Mouse (Mus musculus): Measurements from ENCODE around the gene Phf21a. TPM values are rescaled to one million over a fixed set of nuclear protein-coding genes. Genes with fewer than 3 reads are reported as not detected.

Phf21a gene
- polyA plus RNA-seq, 1 experiment from 2014 or later = 25.5 TPM

DNA sequence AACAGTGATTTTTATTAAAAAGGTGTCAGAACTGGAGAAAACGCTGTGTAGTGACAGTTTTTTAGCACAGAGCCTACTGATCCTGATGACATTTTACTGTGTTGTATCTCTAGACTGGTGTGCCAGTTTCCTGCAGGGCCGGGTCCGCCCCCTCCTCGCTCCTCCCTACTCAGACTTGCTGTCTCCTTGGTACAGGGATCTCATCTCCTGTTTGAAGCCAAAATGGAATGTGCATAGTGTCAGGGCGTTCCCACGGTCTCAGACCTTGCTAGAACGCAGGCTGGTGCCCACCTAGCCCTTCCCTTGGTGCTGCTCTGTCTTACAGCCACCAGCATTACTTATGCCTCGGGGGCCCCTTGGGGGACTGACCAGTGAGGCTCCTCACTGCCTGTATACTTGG lies 268.9 kb downstream of the Phf21a start:
- ATAC-seq (replicated peaks; ENCODE audit: insufficient number of reproducible peaks, low FRiP score, low TSS enrichment) = no peak
- H3K9me3 ChIP-seq (replicated peaks; ENCODE audit: control insufficient read depth, low read length) = no peaks in the 10 kb centered on the region
- no peak overlapping the region for H3K9ac ChIP-seq (ENCODE audit: low read depth, low read length)
- peaks cover 21% of the 10 kb centered on the region for H3K36me3 ChIP-seq (ENCODE audit: control insufficient read depth, insufficient read depth, low read length)
- H3K27me3 ChIP-seq (ENCODE audit: control insufficient read depth, insufficient read depth, low read length) = 0 out of 2 replicates have a peak, but pooled peaks cover 3% of the 10 kb centered on the region
- H3K27ac ChIP-seq (ENCODE audit: low read depth, low read length) = no peak overlapping the region
- H3K4me3 ChIP-seq (ENCODE audit: low read depth, low read length) = no peak overlapping the region
- H3K4me2 ChIP-seq = no peak overlapping the region
- H3K4me1 ChIP-seq (ENCODE audit: control insufficient read depth, insufficient read depth, low read length) = no peaks in the 10 kb centered on the region
- WGBS (ENCODE audit: insufficient replicate concordance) = 73% methylated on average over 8 of the region's 8 CpGs

DNA sequence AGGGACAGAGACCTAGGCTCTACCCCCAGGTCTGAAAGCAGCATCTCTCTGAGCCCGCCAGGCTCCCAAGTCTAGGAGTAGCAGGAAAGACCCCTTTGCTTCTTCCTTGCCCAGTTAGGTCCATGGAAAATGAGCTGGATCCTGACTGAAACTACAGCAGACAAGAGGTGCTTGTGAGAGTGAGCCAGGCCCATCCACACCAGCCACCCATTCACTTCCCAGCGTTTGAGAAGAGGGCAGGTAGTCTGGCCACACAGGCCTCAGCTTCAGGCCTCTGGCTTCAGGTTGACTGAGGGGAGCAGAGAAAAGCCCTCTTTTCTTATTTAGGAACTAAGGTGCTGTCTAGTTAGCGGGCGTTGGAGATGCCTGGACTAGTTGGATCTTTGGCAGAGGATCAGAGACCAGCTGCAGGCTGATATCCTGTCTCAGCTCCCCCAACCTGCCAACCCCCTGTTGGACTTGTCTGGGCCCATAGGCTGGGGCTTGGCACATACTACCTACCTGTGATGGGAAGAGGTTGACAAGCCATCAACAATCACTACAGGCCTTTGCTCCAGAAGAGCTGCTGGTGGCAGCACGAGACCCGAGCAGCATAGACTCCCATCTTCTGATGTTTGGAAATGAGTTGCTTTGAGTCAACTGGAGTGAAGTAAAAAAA lies 269.8 kb downstream of the Phf21a start:
- H3K36me3 ChIP-seq (ENCODE audit: control insufficient read depth, insufficient read depth, low read length) = peaks cover 16% of the 10 kb centered on the region
- no peak overlapping the region for H3K4me2 ChIP-seq
- no peak overlapping the region for H3K27ac ChIP-seq (ENCODE audit: low read depth, low read length)
- no peak overlapping the region for H3K4me3 ChIP-seq (ENCODE audit: low read depth, low read length)
- 83% methylated on average over 6 of the region's 6 CpGs for WGBS (ENCODE audit: insufficient replicate concordance)
- H3K9me3 ChIP-seq (replicated peaks; ENCODE audit: control insufficient read depth, low read length) = no peaks in the 10 kb centered on the region
- H3K4me1 ChIP-seq (ENCODE audit: control insufficient read depth, insufficient read depth, low read length) = peaks cover 3% of the 10 kb centered on the region; the same call in 1 of the 2 replicates
- no peak overlapping the region for H3K9ac ChIP-seq (ENCODE audit: low read depth, low read length)
- H3K27me3 ChIP-seq (ENCODE audit: control insufficient read depth, insufficient read depth, low read length) = 0 out of 2 replicates have a peak, but pooled peaks cover 3% of the 10 kb centered on the region
- no peak for ATAC-seq (replicated peaks; ENCODE audit: insufficient number of reproducible peaks, low FRiP score, low TSS enrichment)

DNA sequence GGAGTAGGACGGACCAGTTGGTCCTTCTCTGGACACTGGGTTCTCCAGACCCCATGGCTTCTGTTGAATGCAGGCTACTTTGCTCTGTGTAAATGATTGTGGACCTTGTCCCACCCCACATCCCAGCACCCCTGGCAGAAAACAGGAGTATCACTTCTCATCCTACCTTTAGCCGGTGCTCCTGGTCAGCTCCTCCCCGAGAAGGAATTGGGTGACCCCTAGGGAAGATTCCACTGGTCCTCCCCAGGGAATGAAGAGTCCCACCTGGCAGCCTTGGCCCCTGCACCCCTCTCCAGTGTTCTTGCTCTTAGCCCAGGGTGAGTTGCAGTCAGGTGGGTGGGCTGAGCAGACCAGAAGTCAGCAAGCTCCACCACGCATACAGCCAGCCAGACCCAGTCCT lies 271.2 kb downstream of the Phf21a start:
- WGBS (ENCODE audit: insufficient replicate concordance) = 92% methylated on average over 4 of the region's 4 CpGs
- peaks cover 9% of the 10 kb centered on the region for H3K36me3 ChIP-seq (ENCODE audit: control insufficient read depth, insufficient read depth, low read length)
- no peak overlapping the region for H3K27ac ChIP-seq (ENCODE audit: low read depth, low read length)
- H3K4me1 ChIP-seq (ENCODE audit: control insufficient read depth, insufficient read depth, low read length) = peaks cover 3% of the 10 kb centered on the region; the same call in 1 of the 2 replicates
- ATAC-seq (replicated peaks; ENCODE audit: insufficient number of reproducible peaks, low FRiP score, low TSS enrichment) = no peak
- no peak overlapping the region for H3K9ac ChIP-seq (ENCODE audit: low read depth, low read length)
- H3K4me2 ChIP-seq = no peak overlapping the region
- H3K4me3 ChIP-seq (ENCODE audit: low read depth, low read length) = no peak overlapping the region
- peaks cover 12% of the 10 kb centered on the region for H3K27me3 ChIP-seq (ENCODE audit: control insufficient read depth, insufficient read depth, low read length)
- no peaks in the 10 kb centered on the region for H3K9me3 ChIP-seq (replicated peaks; ENCODE audit: control insufficient read depth, low read length)

DNA sequence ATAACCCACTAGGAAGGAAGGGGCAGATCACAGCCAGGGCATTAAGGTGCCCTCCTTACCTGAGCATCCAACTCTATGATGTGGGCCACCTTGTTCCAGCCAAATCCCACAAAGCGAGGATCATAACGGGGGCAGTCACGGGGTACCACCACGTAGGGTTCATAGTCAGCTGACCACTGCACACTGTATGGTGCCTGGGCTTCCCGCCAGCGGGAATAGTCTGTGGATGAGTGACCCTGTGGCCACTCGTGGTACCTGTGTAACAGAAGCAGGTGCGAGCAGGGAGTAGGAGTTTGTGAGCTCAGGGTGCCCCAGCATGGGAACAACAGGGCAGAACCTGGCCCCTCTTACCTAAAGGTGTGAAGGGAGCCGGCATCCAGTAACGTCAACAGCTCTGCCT lies 272.7 kb downstream of the Phf21a start:
- H3K4me3 ChIP-seq (ENCODE audit: low read depth, low read length) = no peak overlapping the region
- 84% methylated on average over 10 of the region's 10 CpGs for WGBS (ENCODE audit: insufficient replicate concordance)
- peaks cover 7% of the 10 kb centered on the region for H3K4me1 ChIP-seq (ENCODE audit: control insufficient read depth, insufficient read depth, low read length)
- ATAC-seq (replicated peaks; ENCODE audit: insufficient number of reproducible peaks, low FRiP score, low TSS enrichment) = no peak
- no peaks in the 10 kb centered on the region for H3K9me3 ChIP-seq (replicated peaks; ENCODE audit: control insufficient read depth, low read length)
- no peak overlapping the region for H3K4me2 ChIP-seq
- peaks cover 27% of the 10 kb centered on the region for H3K27me3 ChIP-seq (ENCODE audit: control insufficient read depth, insufficient read depth, low read length)
- H3K36me3 ChIP-seq (ENCODE audit: control insufficient read depth, insufficient read depth, low read length) = 0 out of 2 replicates have a peak, but pooled peaks cover 3% of the 10 kb centered on the region
- H3K27ac ChIP-seq (ENCODE audit: low read depth, low read length) = no peak overlapping the region
- no peak overlapping the region for H3K9ac ChIP-seq (ENCODE audit: low read depth, low read length)

DNA sequence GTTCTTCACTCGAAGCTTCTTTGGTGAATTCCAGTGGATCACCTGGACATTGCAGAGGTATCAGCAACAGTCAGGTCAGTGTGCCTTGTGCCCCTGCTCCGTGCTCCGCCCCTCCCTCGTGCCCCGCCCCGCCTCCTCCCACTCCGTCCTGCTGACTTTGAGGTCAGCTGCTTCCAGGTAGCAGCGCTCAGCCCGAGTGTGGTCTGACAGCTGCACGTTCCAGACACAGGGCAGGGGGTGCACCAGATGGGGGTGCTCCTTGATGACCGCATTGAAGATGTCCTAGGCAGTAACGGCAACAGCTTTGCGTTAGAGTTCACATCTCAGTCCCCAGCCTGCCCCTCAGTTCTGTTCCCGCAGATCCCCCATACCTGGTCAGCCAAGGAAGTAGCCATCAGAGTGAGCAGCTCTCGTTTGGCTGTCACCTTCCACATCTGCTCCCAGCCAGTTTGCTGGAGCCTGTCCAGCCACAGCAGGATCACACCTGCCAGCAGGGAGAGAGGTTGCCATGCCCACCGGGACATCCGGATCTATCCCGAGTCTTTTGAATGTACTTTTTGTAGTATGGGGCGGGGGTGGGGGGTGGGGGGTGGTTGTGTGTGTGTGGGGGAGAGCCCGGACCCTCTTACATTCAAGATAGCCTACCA lies 274.6 kb downstream of the Phf21a start:
- peaks cover 46% of the 10 kb centered on the region for H3K27me3 ChIP-seq (ENCODE audit: control insufficient read depth, insufficient read depth, low read length)

DNA sequence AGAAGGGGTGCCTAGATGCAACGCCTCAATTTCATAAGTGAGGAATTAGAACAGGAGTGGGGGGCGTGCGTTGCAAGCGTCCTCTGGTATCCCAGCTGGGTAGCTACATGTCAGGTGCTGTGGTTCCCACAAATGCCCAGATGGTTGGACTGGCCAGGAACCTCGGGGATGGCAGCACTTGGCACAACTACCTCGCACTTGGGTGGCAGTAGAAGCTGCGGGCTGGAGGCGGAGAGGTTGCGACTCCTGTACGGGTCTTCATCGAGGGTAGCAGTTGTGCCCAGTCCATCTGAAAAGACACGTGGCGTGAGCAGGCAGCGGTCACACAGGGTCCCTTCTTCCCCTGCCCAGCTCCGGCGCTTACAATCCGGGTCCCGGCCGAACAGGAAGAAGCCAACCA lies 277.5 kb downstream of the Phf21a start:
- H3K27ac ChIP-seq (ENCODE audit: low read depth, low read length) = no peak overlapping the region
- no peak for ATAC-seq (replicated peaks; ENCODE audit: insufficient number of reproducible peaks, low FRiP score, low TSS enrichment)
- no peaks in the 10 kb centered on the region for H3K9me3 ChIP-seq (replicated peaks; ENCODE audit: control insufficient read depth, low read length)
- H3K9ac ChIP-seq (ENCODE audit: low read depth, low read length) = peak overlapping the region; percentile 52; the same call in 1 of the 2 replicates
- H3K36me3 ChIP-seq (ENCODE audit: control insufficient read depth, insufficient read depth, low read length) = no peaks in the 10 kb centered on the region
- peak overlapping the region; percentile 46 for H3K4me3 ChIP-seq (ENCODE audit: low read depth, low read length)
- H3K4me1 ChIP-seq (ENCODE audit: control insufficient read depth, insufficient read depth, low read length) = peaks cover 20% of the 10 kb centered on the region
- 13% methylated on average over 19 of the region's 19 CpGs for WGBS (ENCODE audit: insufficient replicate concordance)
- peaks cover 55% of the 10 kb centered on the region for H3K27me3 ChIP-seq (ENCODE audit: control insufficient read depth, insufficient read depth, low read length)
- H3K4me2 ChIP-seq = peak overlapping the region; percentile 85

More for the DNA sequence above, 274.6 kb downstream of the Phf21a start:
- H3K4me1 ChIP-seq (ENCODE audit: control insufficient read depth, insufficient read depth, low read length) = peaks cover 18% of the 10 kb centered on the region
- no peak overlapping the region for H3K4me2 ChIP-seq
- H3K27ac ChIP-seq (ENCODE audit: low read depth, low read length) = no peak overlapping the region
- no peak overlapping the region for H3K9ac ChIP-seq (ENCODE audit: low read depth, low read length)
- no peaks in the 10 kb centered on the region for H3K36me3 ChIP-seq (ENCODE audit: control insufficient read depth, insufficient read depth, low read length)
- 27% methylated on average over 20 of the region's 20 CpGs for WGBS (ENCODE audit: insufficient replicate concordance)
- no peaks in the 10 kb centered on the region for H3K9me3 ChIP-seq (replicated peaks; ENCODE audit: control insufficient read depth, low read length)
- no peak overlapping the region for H3K4me3 ChIP-seq (ENCODE audit: low read depth, low read length)
- no peak for ATAC-seq (replicated peaks; ENCODE audit: insufficient number of reproducible peaks, low FRiP score, low TSS enrichment)

DNA sequence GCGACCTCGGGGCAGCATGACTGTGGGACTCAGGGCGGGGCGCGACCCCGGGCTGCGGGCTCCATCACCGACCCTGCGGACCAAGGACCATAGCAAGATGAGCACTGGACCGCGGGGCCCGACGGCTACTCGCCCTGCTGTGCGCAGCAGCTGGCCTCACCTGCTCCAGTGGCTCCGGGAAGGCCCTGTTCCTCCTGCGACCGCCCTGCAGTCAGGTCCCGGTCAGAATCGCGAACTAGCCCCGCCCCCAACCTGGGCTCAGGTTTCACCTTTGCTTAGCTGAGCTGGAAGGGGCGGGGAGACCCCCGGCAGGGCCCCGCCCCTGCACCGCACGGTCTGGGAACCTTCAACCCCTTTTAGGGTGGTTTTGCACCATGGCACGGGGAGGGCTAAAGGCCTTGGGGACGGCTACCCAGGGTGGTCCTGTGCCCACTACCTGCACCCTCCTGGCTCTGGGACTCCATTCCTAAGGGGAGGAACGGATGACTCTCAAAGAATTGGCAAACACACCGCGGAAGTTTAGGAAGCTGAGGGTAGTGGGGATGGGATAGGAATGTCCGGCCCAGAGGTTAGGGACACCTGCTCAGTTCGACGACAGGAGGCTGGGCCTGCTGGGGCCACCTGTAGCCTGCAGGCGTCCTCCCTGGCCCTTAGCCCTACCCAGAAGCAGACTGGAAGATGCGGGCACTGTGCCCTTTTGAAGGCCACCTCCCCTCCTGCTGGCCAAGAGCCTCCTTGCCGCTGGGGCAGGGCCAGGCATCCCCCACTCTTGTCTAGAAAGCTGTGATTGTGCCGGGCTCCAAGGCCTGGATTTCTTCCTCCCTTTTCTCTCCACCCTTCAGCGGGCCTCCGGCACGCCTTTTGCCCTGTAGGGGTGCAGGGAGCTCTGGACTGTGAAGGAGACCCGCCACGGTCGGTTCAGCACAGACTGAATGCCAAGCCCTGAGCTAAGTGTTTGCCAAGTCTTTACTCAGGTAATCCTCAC lies 278.2 kb downstream of the Phf21a start:
- Histone ChIP-seq H3K27ac (ENCODE audit: low read depth, low read length) (no peak overlapping the region), H3K4me3 (ENCODE audit: low read depth, low read length) (peak overlapping the region; percentile 46), H3K4me2 (peak overlapping the region; percentile 85), H3K9ac (ENCODE audit: low read depth, low read length) (peak overlapping the region; percentile 52; the same call in 1 of the 2 replicates), H3K36me3 (ENCODE audit: control insufficient read depth, insufficient read depth, low read length) (no peaks in the 10 kb centered on the region), H3K27me3 (ENCODE audit: control insufficient read depth, insufficient read depth, low read length) (peaks cover 55% of the 10 kb centered on the region), H3K9me3 (replicated peaks; ENCODE audit: control insufficient read depth, low read length) (no peaks in the 10 kb centered on the region), H3K4me1 (ENCODE audit: control insufficient read depth, insufficient read depth, low read length) (peaks cover 25% of the 10 kb centered on the region)
- 0 out of 2 replicates have a peak, but pooled peaks have one; percentile 3 for ATAC-seq (replicated peaks; ENCODE audit: insufficient number of reproducible peaks, low FRiP score, low TSS enrichment)
- WGBS (ENCODE audit: insufficient replicate concordance) = 5% methylated on average over 44 of the region's 45 CpGs

DNA sequence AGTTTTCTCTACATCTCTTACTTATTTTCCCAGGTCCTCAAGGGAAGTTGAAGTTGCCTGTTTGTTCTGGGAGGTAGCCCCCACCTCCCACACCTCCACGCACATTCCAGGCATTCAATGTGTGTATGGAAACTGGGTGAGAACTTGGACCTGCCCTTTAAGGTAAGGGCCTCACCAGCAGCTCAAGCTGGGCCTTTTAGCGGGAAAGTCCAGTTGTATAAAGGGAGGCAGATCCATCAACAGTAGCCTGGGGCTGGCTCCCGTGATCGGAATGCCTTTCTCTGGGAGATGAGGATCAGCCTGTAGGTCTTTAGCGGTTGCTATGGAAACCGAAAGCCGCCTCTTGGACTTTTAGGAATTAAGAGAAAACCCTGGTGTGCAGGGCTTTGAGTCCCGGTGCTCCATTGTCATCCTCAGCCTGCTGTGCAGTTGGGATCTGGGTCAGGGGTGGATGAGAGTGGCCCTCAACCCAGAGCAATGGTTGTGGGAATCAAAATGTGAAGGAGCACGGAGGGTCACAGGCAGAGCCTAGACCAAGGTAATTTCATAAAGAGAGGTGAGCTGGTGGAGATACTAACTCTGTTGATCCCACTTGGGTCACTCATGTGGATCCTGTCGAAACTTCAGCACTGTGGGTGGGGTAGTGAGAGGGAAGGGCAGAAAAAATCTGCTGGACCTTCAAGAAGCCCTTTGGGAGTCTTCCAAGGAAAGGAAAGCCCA lies 279.2 kb downstream of the Phf21a start:
- H3K4me1 ChIP-seq (ENCODE audit: control insufficient read depth, insufficient read depth, low read length) = peaks cover 29% of the 10 kb centered on the region
- no peak for ATAC-seq (replicated peaks; ENCODE audit: insufficient number of reproducible peaks, low FRiP score, low TSS enrichment)
- H3K9me3 ChIP-seq (replicated peaks; ENCODE audit: control insufficient read depth, low read length) = no peaks in the 10 kb centered on the region
- no peak overlapping the region for H3K9ac ChIP-seq (ENCODE audit: low read depth, low read length)
- peaks cover 51% of the 10 kb centered on the region for H3K27me3 ChIP-seq (ENCODE audit: control insufficient read depth, insufficient read depth, low read length)
- H3K4me2 ChIP-seq = no peak overlapping the region
- no peak overlapping the region for H3K4me3 ChIP-seq (ENCODE audit: low read depth, low read length)
- no peaks in the 10 kb centered on the region for H3K36me3 ChIP-seq (ENCODE audit: control insufficient read depth, insufficient read depth, low read length)
- 27% methylated on average over 10 of the region's 10 CpGs for WGBS (ENCODE audit: insufficient replicate concordance)
- H3K27ac ChIP-seq (ENCODE audit: low read depth, low read length) = no peak overlapping the region

Measured in heart, embryonic 11.5 days (tissue).